In genomic region chr11:60384762-60385421, GRCm38 (mm10) we compare ENCODE assay signal across 9 mouse cellular contexts. TPM values are rescaled to one million over a fixed set of nuclear protein-coding genes. Genes with fewer than 3 reads are reported as not detected.
A peak's percentile ranks its signal among the peaks of the same experiment; 100 is the strongest.
DNase-seq lines count a peak whose midpoint lies in the region; ATAC-seq lines count a peak whose summit lies in the region.
"Had no signal": no experiment of that assay in that cellular context is flagged by ENCODE, and none has a peak within 500 bp of the region (broad histone marks: within the 10 kb centered on the region; RNA-seq: fewer than 3 reads in every experiment).

No protein-coding gene starts in this region.

- 16% methylated on average over 16 of the region's 16 CpGs for WGBS in heart, embryonic 15.5 days
- WGBS in embryonic facial prominence, embryonic 12.5 days = 4% methylated on average over 16 of the region's 16 CpGs
- 4% methylated on average over 16 of the region's 16 CpGs for WGBS in midbrain, embryonic 11.5 days

- H3K4me2 ChIP-seq in heart, embryonic 15.5 days = 0 out of 2 replicates have a peak overlapping the region, but pooled peaks have one; percentile 7
- H3K4me2 ChIP-seq in embryonic facial prominence, embryonic 12.5 days (replicated peaks) = peak overlapping the region; percentile 40
- H3K4me2 ChIP-seq in midbrain, embryonic 11.5 days = peak overlapping the region; percentile 40

- no peak for DNase-seq in heart, postnatal 25 days (ENCODE audit: low spot score)
- peak; percentile 78 for DNase-seq in layer of hippocampus, adult 11-12 months (ENCODE audit: low spot score)
- peak; percentile 91 for DNase-seq in midbrain, embryonic 11.5 days (ENCODE audit: low spot score, missing footprints)
- DNase-seq in urinary bladder, adult 2 months (ENCODE audit: low spot score) = no peak
- no peak for DNase-seq in kidney, postnatal 10 days
- DNase-seq in lung, postnatal 14 days = no peak

- intact Hi-C loops in heart, postnatal 25 days (cut with DNase I) = no loop called here

- no peak overlapping the region for H3K27ac ChIP-seq in heart, embryonic 15.5 days
- H3K27ac ChIP-seq in embryonic facial prominence, embryonic 12.5 days = no peak overlapping the region
- H3K27ac ChIP-seq in midbrain, embryonic 11.5 days (ENCODE audit: low read depth, low read length) = peak overlapping the region; percentile 32

- H3K36me3 ChIP-seq in heart, embryonic 15.5 days = no peaks in the 10 kb centered on the region
- no peaks in the 10 kb centered on the region for H3K36me3 ChIP-seq in embryonic facial prominence, embryonic 12.5 days
- H3K36me3 ChIP-seq in midbrain, embryonic 11.5 days (ENCODE audit: control insufficient read depth, insufficient read depth, low read length) = no peaks in the 10 kb centered on the region

- H3K9ac ChIP-seq in heart, embryonic 15.5 days = no peak overlapping the region
- H3K9ac ChIP-seq in embryonic facial prominence, embryonic 12.5 days = 0 out of 2 replicates have a peak overlapping the region, but pooled peaks have one; percentile 1
- peak overlapping the region; percentile 51 for H3K9ac ChIP-seq in midbrain, embryonic 11.5 days (ENCODE audit: low read length)

- H3K9me3 ChIP-seq in heart, embryonic 15.5 days (replicated peaks) = no peaks in the 10 kb centered on the region
- no peaks in the 10 kb centered on the region for H3K9me3 ChIP-seq in embryonic facial prominence, embryonic 12.5 days
- H3K9me3 ChIP-seq in midbrain, embryonic 11.5 days (ENCODE audit: control insufficient read depth, low read length) = no peaks in the 10 kb centered on the region

- peaks cover 9% of the 10 kb centered on the region for H3K4me1 ChIP-seq in heart, embryonic 15.5 days (replicated peaks)
- H3K4me1 ChIP-seq in embryonic facial prominence, embryonic 12.5 days = peaks cover 15% of the 10 kb centered on the region
- H3K4me1 ChIP-seq in midbrain, embryonic 11.5 days (ENCODE audit: control insufficient read depth, insufficient read depth, low read length) = peaks cover 3% of the 10 kb centered on the region; the same call in 1 of the 2 replicates

- ATAC-seq in heart, embryonic 15.5 days (replicated peaks; ENCODE audit: insufficient number of reproducible peaks, insufficient read depth, low FRiP score, low read depth) = no peak
- ATAC-seq in embryonic facial prominence, embryonic 12.5 days (ENCODE audit: insufficient number of reproducible peaks, insufficient read depth, low FRiP score, low TSS enrichment) = no peak
- ATAC-seq in midbrain, embryonic 11.5 days (ENCODE audit: low FRiP score) = peak; percentile 65

- peaks cover 4% of the 10 kb centered on the region; the same call in 1 of the 2 replicates for H3K27me3 ChIP-seq in heart, embryonic 15.5 days
- H3K27me3 ChIP-seq in embryonic facial prominence, embryonic 12.5 days = no peaks in the 10 kb centered on the region
- H3K27me3 ChIP-seq in midbrain, embryonic 11.5 days (ENCODE audit: control insufficient read depth, insufficient read depth, low read length) = no peaks in the 10 kb centered on the region
- H3K27me3 ChIP-seq: CH12.LX had no signal

- H3K4me3 ChIP-seq in heart, embryonic 15.5 days = no peak overlapping the region
- no peak overlapping the region for H3K4me3 ChIP-seq in embryonic facial prominence, embryonic 12.5 days
- peak overlapping the region; percentile 12; the same call in 1 of the 2 replicates for H3K4me3 ChIP-seq in midbrain, embryonic 11.5 days (ENCODE audit: low read depth, low read length)

RNA-seq across cellular contexts. Expression of gene Drc3, which starts 31.8 kb away (rescaled TPM):
- 2.9 and 3.1 TPM in 2 replicates for polyA plus RNA-seq in heart, embryonic 15.5 days (2015; fragmentation: Nextera tagmentation; extraction: Ambion mirVana)
- 1 to 10 TPM; 2.1 TPM for total RNA-seq in heart, postnatal 25 days (2021)
- polyA plus RNA-seq in embryonic facial prominence, embryonic 12.5 days (2016; fragmentation: Nextera tagmentation; extraction: Ambion mirVana) = 2.0 and 2.3 TPM in 2 replicates
- polyA plus RNA-seq in midbrain, embryonic 11.5 days (2014; fragmentation: Nextera tagmentation; extraction: Ambion mirVana) = 2.0 and 2.4 TPM in 2 replicates
- polyA plus RNA-seq in urinary bladder, adult 2 months (2012; rRNA removed) = 2.3 and 2.7 TPM in 2 replicates

RNA-seq across cellular contexts. Expression of gene Gid4, which starts 32.1 kb away (rescaled TPM):
- 19.0 and 20.0 TPM in 2 replicates for polyA plus RNA-seq in heart, embryonic 15.5 days (2015; fragmentation: Nextera tagmentation; extraction: Ambion mirVana)
- 10 to 100 TPM; 44.3 to 47.6 TPM for total RNA-seq in heart, postnatal 25 days (2021)
- 28.0 and 28.9 TPM in 2 replicates for polyA plus RNA-seq in embryonic facial prominence, embryonic 12.5 days (2016; fragmentation: Nextera tagmentation; extraction: Ambion mirVana)
- 32.3 and 33.1 TPM in 2 replicates for polyA plus RNA-seq in midbrain, embryonic 11.5 days (2014; fragmentation: Nextera tagmentation; extraction: Ambion mirVana)
- polyA plus RNA-seq in urinary bladder, adult 2 months (2012; rRNA removed) = 21.5 and 28.1 TPM in 2 replicates

RNA-seq across cellular contexts. Expression of gene Tom1l2, which starts 32.2 kb away (rescaled TPM):
- 30.0 and 37.8 TPM in 2 replicates for polyA plus RNA-seq in heart, embryonic 15.5 days (2015; fragmentation: Nextera tagmentation; extraction: Ambion mirVana)
- 100 to 1,000 TPM in 1 of 2 experiments, 10 to 100 TPM in 1; 98.9 to 110 TPM for total RNA-seq in heart, postnatal 25 days (2021)
- polyA plus RNA-seq in embryonic facial prominence, embryonic 12.5 days (2016; fragmentation: Nextera tagmentation; extraction: Ambion mirVana) = 28.4 and 28.7 TPM in 2 replicates
- 12.1 and 12.8 TPM in 2 replicates for polyA plus RNA-seq in midbrain, embryonic 11.5 days (2014; fragmentation: Nextera tagmentation; extraction: Ambion mirVana)
- 71.5 and 86.7 TPM in 2 replicates for polyA plus RNA-seq in urinary bladder, adult 2 months (2012; rRNA removed)

RNA-seq across cellular contexts. Expression of gene Atpaf2, which starts 33.4 kb away (rescaled TPM):
- 46.4 and 55.0 TPM in 2 replicates for polyA plus RNA-seq in heart, embryonic 15.5 days (2015; fragmentation: Nextera tagmentation; extraction: Ambion mirVana)
- 10 to 100 TPM; 44.5 to 49.9 TPM for total RNA-seq in heart, postnatal 25 days (2021)
- 48.8 and 51.9 TPM in 2 replicates for polyA plus RNA-seq in embryonic facial prominence, embryonic 12.5 days (2016; fragmentation: Nextera tagmentation; extraction: Ambion mirVana)
- polyA plus RNA-seq in midbrain, embryonic 11.5 days (2014; fragmentation: Nextera tagmentation; extraction: Ambion mirVana) = 39.9 and 40.5 TPM in 2 replicates
- polyA plus RNA-seq in urinary bladder, adult 2 months (2012; rRNA removed) = 24.9 and 25.3 TPM in 2 replicates

Comparison
In these comparisons a context has a peak if more than half of its experiments do, and no peak if none do; other contexts are left out.
1. DNase-seq: peak in layer of hippocampus, adult 11-12 months (single experiment) and midbrain, embryonic 11.5 days (single experiment); none in heart, postnatal 25 days (single experiment), urinary bladder, adult 2 months (single experiment), kidney, postnatal 10 days (single experiment) and lung, postnatal 14 days (single experiment).
2. Peak in every context shown above with its lines, with median percentiles within 50 percentile points of each other: H3K4me2 ChIP-seq.